ENCODE assay signal across 7 mouse cellular contexts in the genomic region with DNA sequence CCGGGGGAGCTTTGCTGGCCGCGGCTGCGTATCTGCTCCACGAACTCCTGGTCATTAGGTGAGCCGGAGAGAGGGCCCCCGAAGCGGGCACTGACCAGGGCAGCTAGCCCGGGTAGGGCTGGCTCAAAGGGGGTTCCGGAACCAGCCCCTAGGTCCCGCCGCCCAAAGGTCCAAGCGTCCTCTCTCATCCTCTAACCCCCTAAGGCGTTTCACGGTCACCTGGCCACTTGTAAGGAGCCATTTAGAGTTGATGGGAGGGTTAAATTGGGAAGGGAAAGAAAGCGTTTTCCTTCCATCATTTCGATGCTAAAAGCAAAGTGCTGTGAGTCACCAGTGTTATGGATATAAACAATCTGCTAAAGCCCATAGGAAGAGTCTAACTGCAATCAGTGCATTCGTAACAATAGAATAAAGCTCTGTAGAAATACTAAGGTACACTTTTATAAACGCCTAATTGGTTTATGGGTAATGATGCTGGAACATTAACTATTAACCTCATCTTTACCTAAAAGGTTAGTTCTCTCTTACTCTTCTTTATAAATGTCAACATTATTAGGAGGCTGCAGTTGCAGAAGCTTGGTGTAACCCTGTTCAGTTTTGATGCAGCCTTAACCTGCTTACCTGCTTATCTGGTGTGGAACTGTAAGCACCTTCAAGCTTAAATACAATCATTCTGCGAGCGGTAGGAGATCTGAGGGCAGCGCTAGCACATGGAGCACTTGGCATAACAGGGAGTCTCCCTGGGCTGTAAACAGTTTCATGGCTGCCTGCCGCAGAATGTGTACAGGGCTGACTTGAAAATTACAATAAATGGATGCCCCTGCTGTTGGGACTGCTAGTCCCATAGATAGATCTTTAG. TPM values are rescaled to one million over a fixed set of nuclear protein-coding genes. Genes with fewer than 3 reads are reported as not detected.
DNase-seq lines count a peak whose midpoint lies in the region; ATAC-seq and TF ChIP-seq lines count a peak whose summit lies in the region.

No protein-coding gene starts in this region.

- H3K27me3 ChIP-seq in lung, embryonic 14.5 days (ENCODE audit: insufficient read depth, low read length), result no peaks in the 10 kb centered on the region
- H3K27me3 ChIP-seq in hindbrain, embryonic 12.5 days, result no peaks in the 10 kb centered on the region
- H3K27me3 ChIP-seq in midbrain, embryonic 14.5 days (ENCODE audit: control insufficient read depth, insufficient read depth, low read length), result no peaks in the 10 kb centered on the region

- TF ChIP-seq POLR2A in cortical plate, adult 2 months (IDR thresholded peaks at IDR 0.05; ENCODE audit: extremely low read depth, insufficient read depth, low read length), result 0 out of 2 replicates have a peak, but pooled peaks have one; percentile 7

- H3K4me2 ChIP-seq in lung, embryonic 14.5 days, result peak overlapping the region; percentile 76
- peak overlapping the region; percentile 68 for H3K4me2 ChIP-seq in hindbrain, embryonic 12.5 days (replicated peaks)
- H3K4me2 ChIP-seq in midbrain, embryonic 14.5 days (ENCODE audit: low read length), result peak overlapping the region; percentile 69

- H3K27ac ChIP-seq in lung, embryonic 14.5 days (ENCODE audit: low read depth), result peak overlapping the region; percentile 78
- peak overlapping the region; percentile 93 for H3K27ac ChIP-seq in cortical plate, adult 2 months (ENCODE audit: insufficient read depth, low read length)
- H3K27ac ChIP-seq in hindbrain, embryonic 12.5 days, result peak overlapping the region; percentile 97
- H3K27ac ChIP-seq in midbrain, embryonic 14.5 days (replicated peaks; ENCODE audit: low read depth, low read length), result peak overlapping the region; percentile 98

- DNase-seq in lung, embryonic 14.5 days, result peak; percentile 50
- DNase-seq in lung, postnatal 4 days, result no peak
- DNase-seq in midbrain, embryonic 14.5 days, result peak; percentile 66
- no peak for DNase-seq in urinary bladder, postnatal 25 days (ENCODE audit: low spot score)
- DNase-seq in adrenal gland, postnatal 4 days (ENCODE audit: low spot score in 2 of 2), result no peak

- H3K4me3 ChIP-seq in lung, embryonic 14.5 days (ENCODE audit: low read depth, low read length), result peak overlapping the region; percentile 73
- H3K4me3 ChIP-seq in cortical plate, adult 2 months (ENCODE audit: insufficient read depth, low read length), result peak overlapping the region; percentile 86
- peak overlapping the region; percentile 77 for H3K4me3 ChIP-seq in hindbrain, embryonic 12.5 days
- peak overlapping the region; percentile 91 for H3K4me3 ChIP-seq in midbrain, embryonic 14.5 days (replicated peaks; ENCODE audit: low read depth, low read length)

- no peak for TF ChIP-seq CTCF in lung, embryonic 14.5 days (IDR thresholded peaks at IDR 0.05; ENCODE audit: low read depth)
- TF ChIP-seq CTCF in cortical plate, adult 2 months (IDR thresholded peaks at IDR 0.05; ENCODE audit: extremely low read depth, insufficient read depth, low read length), result no peak

- peak overlapping the region; percentile 90 for H3K9ac ChIP-seq in lung, embryonic 14.5 days
- peak overlapping the region; percentile 99 for H3K9ac ChIP-seq in hindbrain, embryonic 12.5 days
- H3K9ac ChIP-seq in midbrain, embryonic 14.5 days (replicated peaks; ENCODE audit: low read length), result peak overlapping the region; percentile 100

- H3K4me1 ChIP-seq in lung, embryonic 14.5 days (ENCODE audit: insufficient read depth), result peaks cover 6% of the 10 kb centered on the region; the same call in 1 of the 2 replicates
- H3K4me1 ChIP-seq in cortical plate, adult 2 months (ENCODE audit: control insufficient read depth, insufficient read depth, low read length), result peaks cover 4% of the 10 kb centered on the region; the same call in 1 of the 2 replicates
- H3K4me1 ChIP-seq in hindbrain, embryonic 12.5 days, result peaks cover 18% of the 10 kb centered on the region
- peaks cover 26% of the 10 kb centered on the region for H3K4me1 ChIP-seq in midbrain, embryonic 14.5 days (ENCODE audit: control insufficient read depth, insufficient read depth, low read length)

- H3K36me3 ChIP-seq in lung, embryonic 14.5 days (ENCODE audit: insufficient read depth), result no peaks in the 10 kb centered on the region
- peaks cover 9% of the 10 kb centered on the region for H3K36me3 ChIP-seq in hindbrain, embryonic 12.5 days
- H3K36me3 ChIP-seq in midbrain, embryonic 14.5 days (ENCODE audit: control insufficient read depth, insufficient read depth, low read length), result peaks cover 9% of the 10 kb centered on the region

- ATAC-seq in lung, embryonic 14.5 days (ENCODE audit: insufficient read depth), result peak; percentile 58
- ATAC-seq in hindbrain, embryonic 12.5 days (ENCODE audit: low FRiP score), result peak; percentile 47
- ATAC-seq in midbrain, embryonic 14.5 days (ENCODE audit: low FRiP score, low TSS enrichment), result no peak; the same call in 1 of the 2 replicates

- no peaks in the 10 kb centered on the region for H3K9me3 ChIP-seq in lung, embryonic 14.5 days (ENCODE audit: low read depth, low read length)
- H3K9me3 ChIP-seq in hindbrain, embryonic 12.5 days (replicated peaks), result no peaks in the 10 kb centered on the region
- H3K9me3 ChIP-seq in midbrain, embryonic 14.5 days (ENCODE audit: control insufficient read depth, low read length), result no peaks in the 10 kb centered on the region

- WGBS in lung, embryonic 14.5 days, result 8% methylated on average over 23 of the region's 23 CpGs
- WGBS in hindbrain, embryonic 12.5 days, result 12% methylated on average over 23 of the region's 23 CpGs
- WGBS in midbrain, embryonic 14.5 days, result 6% methylated on average over 23 of the region's 23 CpGs

RNA-seq across cellular contexts. Expression of gene Faxc, which starts 0.9 kb away (rescaled TPM):
- 8.0 TPM in 2 replicates for polyA plus RNA-seq in lung, embryonic 14.5 days (2014; fragmentation: Nextera tagmentation; extraction: Ambion mirVana)
- 20.7 and 22.5 TPM in 2 replicates for polyA plus RNA-seq in cortical plate, adult 2 months (2012; rRNA removed)
- polyA plus RNA-seq in hindbrain, embryonic 12.5 days (2016; fragmentation: Nextera tagmentation; extraction: Ambion mirVana), result 26.9 and 30.1 TPM in 2 replicates
- polyA plus RNA-seq in midbrain, embryonic 14.5 days (2014; fragmentation: Nextera tagmentation; extraction: Ambion mirVana), result 16.2 and 31.7 TPM in 2 replicates
- 10 to 100 TPM; 12.6 to 13.5 TPM for total RNA-seq in adrenal gland, postnatal 4 days (2021)

RNA-seq across cellular contexts. Expression of gene Coq3, which starts 52.5 kb away (rescaled TPM):
- polyA plus RNA-seq in lung, embryonic 14.5 days (2014; fragmentation: Nextera tagmentation; extraction: Ambion mirVana), result 14.3 and 17.0 TPM in 2 replicates
- 10.7 and 11.5 TPM in 2 replicates for polyA plus RNA-seq in cortical plate, adult 2 months (2012; rRNA removed)
- polyA plus RNA-seq in hindbrain, embryonic 12.5 days (2016; fragmentation: Nextera tagmentation; extraction: Ambion mirVana), result 11.0 and 11.3 TPM in 2 replicates
- 13.8 and 14.3 TPM in 2 replicates for polyA plus RNA-seq in midbrain, embryonic 14.5 days (2014; fragmentation: Nextera tagmentation; extraction: Ambion mirVana)
- total RNA-seq in adrenal gland, postnatal 4 days (2021), result 10 to 100 TPM; 17.0 to 20.4 TPM

Comparison
In these comparisons a context has a peak if more than half of its experiments do, and no peak if none do; other contexts are left out.
1. DNase-seq: peak in lung, embryonic 14.5 days (single experiment) and midbrain, embryonic 14.5 days (single experiment); none in lung, postnatal 4 days (0 of 2), urinary bladder, postnatal 25 days (single experiment) and adrenal gland, postnatal 4 days (0 of 2).
2. Peak in every context shown above with its lines, with median percentiles within 50 percentile points of each other: H3K27ac ChIP-seq, H3K4me2 ChIP-seq, H3K4me3 ChIP-seq and H3K9ac ChIP-seq.